Mouse (Mus musculus): ENCODE results near the gene Cluh.

The Cluh gene

DNA sequence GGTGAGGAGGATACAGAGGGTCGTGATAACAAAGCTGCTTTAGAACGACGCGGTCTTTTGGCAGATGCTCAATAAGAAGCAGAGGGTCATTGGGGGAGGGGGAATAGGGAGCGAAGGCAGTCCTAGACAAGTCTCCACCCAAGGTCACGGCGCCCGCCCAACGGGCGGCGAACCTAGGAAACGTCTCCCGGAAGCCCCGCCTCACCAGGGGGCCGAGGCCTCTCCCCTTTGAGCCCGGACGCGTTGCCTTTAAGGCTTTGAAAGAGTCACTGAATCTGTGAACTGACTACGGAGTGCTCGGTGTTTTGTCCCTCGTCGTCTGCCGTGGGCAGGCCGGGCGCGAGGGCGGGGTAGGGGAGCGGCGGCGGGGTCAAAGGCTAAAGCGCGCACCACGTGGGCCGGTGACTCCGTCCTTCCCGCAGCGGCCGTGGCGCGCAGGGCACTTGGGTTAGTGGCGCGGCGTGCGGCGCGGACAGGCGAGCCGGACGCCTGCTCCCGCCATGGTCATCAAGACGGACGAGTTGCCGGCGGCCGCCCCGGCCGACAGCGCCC lies at the start of gene Cluh:
TSS of gene Cluh (plus strand) at position 401 of the 552 bp plus-strand sequence.
- DNase-seq (ENCODE audit: low read depth) = peak; percentile 84

DNA sequence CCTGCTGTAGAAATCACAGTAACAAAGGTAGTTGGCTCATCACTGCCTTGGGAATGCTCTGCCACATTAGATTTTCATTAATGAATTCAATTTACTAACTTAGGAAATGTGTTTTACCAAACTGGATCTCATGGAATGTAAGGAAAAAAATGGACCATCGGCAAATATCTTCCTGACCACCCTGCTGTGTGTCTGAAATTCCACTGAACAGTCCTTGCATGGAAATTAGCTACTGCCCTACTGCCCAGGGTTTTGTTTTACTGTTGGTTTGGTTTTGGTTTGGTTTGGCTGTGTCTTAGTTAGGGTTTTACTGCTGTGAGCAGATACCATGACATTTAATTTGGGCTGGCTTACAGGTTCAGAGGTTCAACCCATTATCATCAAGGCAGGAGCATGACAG lies 47.0 kb upstream of the Cluh start:
- no peak for DNase-seq (ENCODE audit: low read depth)

DNA sequence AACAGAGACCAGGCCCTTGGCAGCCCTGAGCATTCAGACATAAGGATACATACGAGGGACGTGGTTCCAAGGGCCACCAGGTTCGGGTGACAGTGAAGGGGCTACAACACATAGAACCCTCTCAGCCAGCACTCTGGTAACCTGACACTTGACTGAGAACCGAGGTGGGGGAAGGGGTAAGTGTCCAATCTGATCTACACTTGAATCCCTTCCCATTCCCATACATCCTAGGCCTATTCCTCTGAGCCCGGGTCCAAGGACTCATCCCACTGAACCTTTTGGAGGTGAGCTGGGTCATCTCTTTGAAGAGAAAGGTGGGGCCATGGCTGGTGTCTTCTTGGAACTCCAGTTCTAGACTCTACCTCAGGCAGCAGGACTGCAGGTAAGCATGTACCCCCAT lies 39.2 kb upstream of the Cluh start:
- no peak for DNase-seq (ENCODE audit: low read depth)

DNA sequence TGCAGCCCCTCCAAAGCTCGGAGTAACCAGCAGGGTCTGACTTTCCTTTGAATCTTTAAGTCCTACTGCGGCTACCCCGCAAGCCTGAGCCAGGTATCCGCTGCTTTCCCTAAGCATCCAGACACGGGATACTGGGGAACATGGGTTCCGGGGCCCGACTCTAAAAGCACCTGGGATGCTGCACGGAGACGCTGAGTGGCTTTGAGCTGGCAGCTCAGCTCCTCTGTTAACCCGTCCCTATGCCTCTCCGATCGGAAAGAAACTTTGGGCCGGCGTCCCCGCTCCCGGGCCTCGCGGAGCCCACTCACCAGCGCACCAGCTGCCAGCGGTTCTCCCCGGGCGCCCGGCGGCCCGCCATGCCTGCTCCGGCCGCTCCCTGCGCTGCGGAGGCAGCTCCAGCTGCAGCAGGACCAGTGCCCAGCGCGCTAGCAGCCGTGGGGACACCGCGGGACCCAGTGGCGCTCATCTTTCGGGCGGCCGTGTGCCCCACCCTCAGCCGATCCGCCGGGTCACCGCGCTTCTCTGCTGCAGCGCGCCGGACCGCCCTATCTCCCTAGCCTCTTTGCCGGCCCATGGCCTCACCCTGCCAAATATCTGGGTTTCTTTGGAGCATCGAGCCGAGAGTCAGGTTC lies 38.6 kb upstream of the Cluh start, which contains the start of gene Rap1gap2:
TSS of gene Rap1gap2 (minus strand) at position 371 of the 632 bp plus-strand sequence.
- no peak for DNase-seq (ENCODE audit: low read depth)

DNA sequence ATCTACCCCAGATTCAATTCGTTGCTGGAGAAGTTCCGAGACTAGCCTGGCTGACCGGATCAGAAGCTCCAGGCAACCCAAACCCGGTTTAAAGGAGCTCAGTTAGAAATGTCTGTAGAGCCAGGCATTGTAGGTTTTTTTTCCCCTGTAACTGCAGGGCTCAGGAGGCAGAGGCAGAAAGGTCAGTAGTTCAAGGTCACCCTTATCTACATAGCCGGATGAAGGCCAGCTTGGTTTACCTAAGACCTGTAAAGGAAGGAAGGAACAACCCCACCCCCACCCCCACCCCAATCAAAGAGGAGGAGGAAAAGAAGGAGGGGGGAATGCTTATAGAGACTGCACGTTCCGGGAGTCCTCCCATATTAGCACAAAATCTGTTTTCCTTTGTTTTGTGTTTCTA lies 37.9 kb upstream of the Cluh start:
- no peak for DNase-seq (ENCODE audit: low read depth)

DNA sequence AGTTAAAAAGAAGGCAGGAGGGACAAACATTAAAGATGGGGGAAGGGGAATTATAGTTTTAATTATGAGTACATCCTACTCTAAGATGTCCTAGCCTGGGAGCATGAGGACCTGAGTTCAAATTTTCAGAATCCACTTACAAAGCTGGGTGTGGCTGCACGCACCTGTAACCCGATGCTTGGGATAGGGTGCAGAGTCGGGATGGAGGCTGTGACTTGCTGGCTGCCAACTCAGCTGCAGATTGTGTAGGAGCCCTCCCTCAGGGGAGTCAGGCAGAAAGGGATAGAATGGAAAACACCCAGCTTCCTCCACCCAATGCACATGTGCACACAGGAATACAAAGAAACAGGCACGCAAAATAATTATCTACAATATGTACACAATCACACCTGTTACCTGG lies 35.9 kb upstream of the Cluh start:
- DNase-seq (ENCODE audit: low read depth) = no peak

DNA sequence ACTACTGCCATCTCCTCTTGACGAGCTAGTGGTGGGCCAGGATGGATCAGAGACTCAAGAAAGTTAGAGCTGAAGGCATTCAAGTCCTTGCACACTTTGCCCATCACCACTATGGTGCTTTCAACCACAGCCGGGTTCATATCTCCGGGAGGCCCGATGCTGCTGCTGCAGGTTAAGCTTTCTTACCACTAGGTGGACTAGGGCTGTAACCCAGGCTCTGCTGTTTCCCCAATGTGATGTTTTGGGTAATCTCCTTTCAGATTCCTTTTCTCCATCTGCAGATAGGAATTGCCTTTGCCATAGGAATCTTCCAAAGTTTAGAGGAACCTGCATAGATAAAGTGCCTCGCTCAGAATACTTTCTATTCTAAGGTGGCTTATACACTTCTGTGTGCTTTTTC lies 33.7 kb upstream of the Cluh start:
- no peak for DNase-seq (ENCODE audit: low read depth)

DNA sequence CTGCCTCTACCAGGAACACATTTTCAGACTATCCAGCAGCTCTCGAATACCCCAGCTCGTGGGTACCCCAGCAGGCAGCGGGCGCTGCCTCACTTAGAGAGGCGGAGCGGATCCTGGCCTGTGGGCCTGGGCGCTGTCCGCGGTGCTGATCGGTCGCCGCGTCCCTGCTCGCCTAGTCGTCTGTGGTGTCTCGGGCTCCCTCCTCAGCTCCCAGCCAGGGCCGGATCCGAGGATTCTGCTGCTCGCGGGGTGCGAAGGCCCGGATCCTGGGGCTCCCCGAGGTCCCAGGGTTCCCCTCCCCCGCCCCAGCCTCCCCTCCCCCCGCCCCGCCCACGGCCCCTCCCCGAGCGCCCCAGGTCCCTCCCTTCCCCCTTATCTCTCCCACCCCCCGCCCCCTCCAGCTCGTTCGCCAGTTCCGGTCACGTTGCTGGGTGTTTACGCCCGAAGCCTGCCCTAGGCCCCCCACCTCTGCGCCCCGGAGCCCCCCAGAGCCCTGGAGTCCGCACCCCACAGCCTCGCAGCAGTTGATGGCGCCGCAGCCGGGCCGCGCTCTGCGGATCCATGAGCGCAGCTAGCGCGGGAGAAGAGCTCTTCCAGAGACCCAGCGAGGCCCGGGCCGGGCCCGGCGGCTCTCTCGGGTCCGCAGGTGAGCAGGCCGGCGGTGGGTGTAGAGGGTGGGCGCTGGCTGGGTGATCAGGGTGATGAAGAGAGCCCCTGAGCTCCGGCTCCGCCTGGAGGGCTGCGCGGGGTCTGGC lies 29.9 kb upstream of the Cluh start, which contains the start of gene Ccdc92b:
TSS of gene Ccdc92b (plus strand) at position 405 of the 755 bp plus-strand sequence.
- peak; percentile 7 for DNase-seq (ENCODE audit: low read depth)

DNA sequence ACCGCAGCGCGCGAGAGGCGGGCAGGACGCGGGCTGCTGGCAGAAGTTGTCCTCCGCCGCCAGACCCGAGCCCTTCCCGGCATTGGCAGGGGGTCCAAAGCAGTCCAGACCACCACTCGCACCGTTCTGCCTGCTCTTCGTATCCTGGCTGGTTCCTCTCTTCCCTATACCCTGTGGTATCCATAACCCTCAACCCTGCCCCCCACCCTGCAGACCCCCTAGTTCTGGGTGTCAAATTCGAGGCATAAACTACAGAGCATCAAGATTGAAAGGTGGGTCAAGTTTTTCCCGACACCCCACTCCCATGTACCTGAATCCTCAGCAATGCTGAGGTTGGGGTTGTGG lies 29.4 kb upstream of the Cluh start:
- DNase-seq (ENCODE audit: low read depth) = no peak

DNA sequence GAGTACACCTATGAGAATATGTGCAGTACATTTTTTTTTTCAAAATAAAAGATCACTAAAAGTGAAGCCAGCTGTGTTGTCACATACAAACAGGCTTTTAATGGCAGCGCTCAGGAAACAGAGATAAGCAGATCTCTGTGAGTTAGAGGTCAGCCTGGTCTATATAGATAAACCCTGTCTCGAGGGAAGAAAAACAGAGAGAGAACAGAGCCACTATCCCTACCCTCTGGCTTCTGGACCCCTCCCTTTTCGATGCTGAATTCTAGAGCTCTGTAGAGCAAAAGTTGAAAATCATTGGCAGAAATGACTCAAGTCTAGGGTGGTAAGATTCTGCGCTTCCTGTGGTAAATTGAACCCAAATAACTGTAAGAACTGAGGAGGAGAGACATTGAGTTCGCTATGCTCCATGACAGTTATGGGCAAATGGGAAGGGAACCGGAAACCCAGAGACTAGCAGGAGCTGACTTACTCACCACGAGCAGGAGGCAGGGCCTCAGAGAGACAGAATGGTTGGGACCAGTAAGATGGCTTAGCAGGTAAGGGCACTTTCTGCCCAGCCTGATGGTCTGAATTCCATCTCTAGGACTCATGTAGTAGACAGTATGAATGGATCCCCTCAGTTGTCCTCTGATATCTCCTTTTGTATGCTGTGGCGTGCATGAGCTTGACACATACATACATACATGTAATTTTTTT lies 27.2 kb upstream of the Cluh start:
- no peak for DNase-seq (ENCODE audit: low read depth)

DNA sequence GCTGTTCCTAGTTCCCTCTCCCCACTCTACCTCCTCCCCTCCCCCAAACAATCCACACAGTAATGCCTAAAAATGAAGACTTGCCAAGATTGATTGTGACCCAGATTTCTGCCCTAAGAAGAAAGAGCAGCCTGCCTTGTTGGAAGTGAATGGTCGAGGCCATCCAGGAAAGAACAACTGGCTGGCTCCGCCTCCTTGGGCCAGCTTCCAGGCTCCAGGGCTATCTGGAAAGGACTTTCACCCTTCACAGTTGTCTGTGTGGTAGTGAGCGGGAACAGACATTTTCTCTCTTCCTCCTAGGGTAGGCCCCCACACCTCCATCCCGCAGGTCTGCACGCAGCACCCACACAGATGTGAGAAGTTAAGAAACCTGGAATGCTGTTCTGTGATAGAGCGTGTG lies 25.6 kb upstream of the Cluh start:
- DNase-seq (ENCODE audit: low read depth) = no peak

DNA sequence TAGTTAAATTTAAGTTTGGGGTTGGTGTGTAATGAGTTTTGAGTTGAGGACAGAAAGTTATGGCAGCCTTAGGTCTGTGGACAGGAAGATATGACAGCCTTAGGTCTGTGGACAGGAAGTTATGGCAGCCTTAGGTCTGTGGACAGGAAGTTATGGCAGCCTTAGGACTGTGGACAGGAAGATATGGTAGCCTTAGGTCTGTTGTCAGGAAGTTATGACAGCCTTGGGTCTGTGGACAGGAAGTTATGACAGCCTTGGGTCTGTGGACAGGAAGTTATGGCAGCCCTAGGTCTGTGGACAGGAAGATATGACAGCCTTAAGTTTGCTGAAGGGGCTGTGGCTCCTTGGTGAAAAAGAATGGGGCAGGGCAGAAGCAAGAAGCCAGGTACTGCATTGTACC lies 24.0 kb upstream of the Cluh start:
- no peak for DNase-seq (ENCODE audit: low read depth)

DNA sequence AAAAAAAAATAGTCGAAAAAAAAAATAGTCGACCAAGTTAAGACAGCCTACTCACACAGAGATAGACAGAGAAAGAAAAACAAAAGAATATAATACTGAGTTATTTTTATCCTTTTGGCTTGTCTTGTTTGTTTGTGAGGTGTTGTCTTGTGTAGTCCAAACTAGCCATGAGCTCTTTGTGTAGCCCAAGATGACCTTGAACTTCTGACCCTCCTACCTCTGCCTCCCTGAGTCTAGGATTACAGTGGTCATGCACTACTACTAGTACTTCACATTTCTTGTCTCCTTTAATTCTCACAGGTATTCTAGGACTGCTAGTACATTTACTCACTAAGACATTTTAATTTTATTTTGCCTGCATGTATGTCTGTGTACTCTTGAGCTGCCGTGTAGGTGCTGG lies 21.8 kb upstream of the Cluh start:
- no peak for DNase-seq (ENCODE audit: low read depth)

DNA sequence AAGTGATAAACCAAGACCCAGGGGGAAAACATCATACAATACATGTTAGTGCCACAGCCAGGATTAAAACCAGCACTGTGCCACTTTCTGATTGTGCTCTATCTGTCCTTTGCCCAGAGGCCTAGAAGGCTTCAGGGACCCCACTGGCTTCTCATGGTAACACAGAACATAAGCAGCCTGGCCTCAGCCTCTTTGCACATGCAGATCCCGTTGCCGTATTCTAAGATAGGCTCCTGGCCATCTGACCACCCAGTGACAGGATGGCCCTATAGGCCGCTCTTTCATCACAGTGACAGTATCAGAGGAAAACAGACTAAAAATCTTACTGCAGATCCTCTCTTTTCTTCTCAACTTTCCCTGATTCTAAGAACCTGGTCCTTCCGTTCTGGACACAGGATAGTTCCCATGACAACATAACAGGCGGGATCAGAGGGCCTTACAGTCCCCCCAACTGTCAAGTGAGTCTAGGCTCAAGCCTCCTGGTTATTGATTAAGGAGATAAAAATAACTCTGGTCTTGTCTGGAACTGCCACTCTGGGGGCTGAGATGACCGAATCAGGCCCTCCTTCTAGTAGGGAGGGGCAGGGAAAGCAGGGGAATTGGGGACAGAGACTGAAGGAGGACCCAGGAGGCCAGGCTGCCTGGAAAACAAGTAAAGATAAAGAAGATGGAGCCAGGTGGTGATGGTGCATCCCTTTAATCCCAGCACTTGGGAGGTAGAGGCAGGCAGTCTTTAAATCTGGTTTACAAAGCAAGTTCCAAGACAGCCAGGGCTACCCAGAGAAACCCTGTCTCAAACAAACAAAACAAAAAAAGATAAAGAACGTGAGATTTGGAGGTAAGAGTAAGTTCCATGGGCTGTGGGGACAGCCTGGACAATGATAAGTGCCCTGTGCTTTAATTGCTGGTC lies 17.2 kb upstream of the Cluh start:
- DNase-seq (ENCODE audit: low read depth) = no peak

DNA sequence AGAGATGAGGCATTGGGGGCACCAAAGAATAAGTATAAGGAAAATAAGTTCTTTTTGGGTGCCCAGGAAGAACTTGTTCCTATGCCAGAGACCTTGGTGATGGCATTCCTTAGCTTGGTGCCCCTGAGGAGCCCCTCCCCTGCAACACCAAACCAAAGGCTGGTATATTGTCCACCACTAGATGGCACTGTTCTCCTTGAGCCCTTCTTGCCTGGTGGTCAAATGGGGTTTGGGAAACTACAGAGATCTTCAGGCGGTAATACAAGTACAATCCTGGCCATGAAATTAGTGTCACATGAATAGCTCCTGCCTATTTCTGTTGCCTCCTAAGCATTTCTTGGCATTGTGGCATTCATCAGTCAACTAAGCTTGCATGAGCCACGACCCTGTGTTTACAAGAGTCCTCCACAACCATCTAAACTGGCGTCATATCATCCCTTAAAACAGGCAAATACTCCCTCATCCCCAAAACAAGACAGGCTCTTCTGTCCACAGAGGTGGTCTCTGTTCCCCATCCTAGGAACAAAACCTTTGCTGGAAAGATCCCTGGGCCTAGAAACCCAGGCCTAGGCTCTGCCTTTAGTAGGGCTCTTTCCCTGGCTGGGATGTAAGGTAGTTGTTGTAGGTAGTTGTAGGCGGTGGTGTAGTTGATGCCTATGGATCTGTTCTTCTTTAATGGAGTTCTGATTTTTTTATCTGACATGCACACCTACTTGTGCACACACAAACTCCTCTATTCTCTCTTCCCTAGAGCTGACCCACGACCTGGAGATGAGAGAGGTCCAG lies 14.6 kb upstream of the Cluh start:
- DNase-seq (ENCODE audit: low read depth) = peak; percentile 39

DNA sequence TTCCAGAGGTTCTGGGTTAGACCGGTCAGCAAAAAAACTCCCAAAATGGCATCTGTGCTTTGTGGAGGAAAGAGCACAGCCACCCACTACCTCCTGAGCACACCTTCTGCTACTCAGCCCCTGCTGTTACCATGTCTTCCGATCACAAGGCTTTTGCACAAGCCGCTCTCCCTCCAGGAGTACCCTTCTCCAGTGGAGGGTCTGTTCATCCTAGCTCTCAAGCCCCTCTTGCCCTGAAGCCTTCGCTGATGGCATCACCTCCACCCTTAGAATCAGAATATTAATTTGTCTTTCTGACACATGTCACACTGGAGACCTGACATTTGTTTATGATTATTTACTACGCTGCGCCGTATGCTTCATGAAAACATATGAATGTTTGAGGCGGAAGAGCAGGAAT lies 11.8 kb upstream of the Cluh start:
- DNase-seq (ENCODE audit: low read depth) = no peak

DNA sequence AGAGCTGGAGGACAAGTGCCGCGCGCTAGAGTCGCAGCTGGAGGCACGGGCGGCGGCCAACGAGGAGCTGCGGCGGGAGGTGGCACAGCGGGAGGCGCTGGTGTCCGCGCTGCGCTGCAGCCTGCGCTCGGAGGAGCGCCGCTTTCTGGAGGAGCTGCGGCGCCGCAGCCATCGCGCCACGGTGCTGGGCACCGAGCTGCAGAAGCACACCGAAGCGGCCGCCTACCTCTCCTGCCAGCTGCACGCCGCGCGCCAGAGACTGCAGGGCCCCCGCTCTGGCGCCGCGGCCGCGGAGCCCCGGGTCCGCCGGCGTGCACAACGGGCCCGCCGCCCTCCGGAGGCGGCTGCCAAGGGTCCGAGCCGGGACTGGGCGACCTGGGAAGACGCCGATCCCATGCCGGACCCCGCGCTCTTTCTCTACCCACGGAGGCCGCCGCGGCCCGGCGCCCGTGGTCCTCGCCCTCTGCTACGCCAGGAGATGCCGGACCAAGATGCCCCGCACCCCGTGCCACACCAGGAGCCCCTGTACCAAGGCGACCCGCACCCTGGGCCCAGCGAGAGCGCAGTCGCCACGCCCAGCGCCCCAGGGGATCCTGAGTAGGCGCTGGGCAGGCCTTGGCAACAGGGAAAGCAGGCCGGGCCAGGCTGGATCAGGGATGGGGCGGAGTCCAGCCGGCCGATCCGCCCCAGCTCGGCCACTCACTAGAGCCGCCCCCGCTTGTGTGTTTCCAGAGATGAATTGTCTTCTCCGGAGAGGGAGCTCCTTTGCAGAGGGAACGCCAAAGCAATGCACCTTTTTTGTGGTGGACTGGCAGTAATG lies 11.1 kb upstream of the Cluh start:
- DNase-seq (ENCODE audit: low read depth) = peak; percentile 68

DNA sequence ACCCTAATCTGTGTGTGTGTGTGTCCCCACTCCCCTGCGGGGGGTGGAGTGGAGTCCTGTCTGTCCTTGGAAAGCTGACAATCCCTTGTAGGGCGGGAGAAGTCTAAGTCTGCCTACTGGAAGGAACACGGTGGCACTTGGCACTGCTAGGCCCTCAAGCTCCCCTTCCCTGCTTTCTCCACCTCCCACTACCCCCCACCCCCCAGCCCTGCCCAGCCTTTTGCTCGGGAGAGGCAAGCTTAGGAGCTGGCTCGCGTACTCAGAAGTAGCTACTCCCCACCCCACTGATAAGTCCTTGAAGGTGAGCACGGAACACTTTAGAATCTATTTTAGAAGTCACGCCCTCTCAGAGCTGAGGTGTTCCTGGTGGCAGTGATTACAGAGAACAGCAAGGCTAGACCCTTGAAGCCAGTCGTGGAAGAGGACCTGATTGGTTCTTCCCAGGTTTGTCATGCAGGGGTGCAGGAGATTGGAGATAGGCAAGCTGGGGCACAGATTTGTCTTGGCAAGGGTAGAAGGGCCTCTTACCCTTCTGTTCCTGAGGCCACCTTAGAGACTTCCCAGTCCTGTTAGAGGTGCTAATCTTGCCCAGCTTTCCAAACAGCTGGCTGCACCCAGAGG lies 10.4 kb upstream of the Cluh start:
- no peak for DNase-seq (ENCODE audit: low read depth)

DNA sequence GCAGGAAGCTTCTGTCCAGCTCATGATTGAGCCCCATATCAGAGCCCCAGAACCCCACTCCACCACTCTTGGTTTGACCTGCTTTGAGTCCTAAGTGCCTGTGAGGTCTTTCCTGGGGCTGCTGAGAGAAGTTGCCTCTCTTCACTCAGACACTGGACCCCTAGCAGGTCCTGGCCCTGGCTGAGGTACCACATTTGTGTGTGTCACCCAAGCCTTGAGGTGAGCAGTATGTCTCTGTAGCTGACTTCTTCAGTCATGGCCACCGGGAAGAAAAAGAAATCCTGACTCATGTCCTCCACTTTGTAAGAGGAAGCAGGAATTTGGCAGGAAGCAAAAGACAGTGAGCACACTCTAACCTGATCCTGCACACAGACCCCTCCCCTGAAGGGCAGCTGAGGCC lies 9.7 kb upstream of the Cluh start:
- no peak for DNase-seq (ENCODE audit: low read depth)

DNA sequence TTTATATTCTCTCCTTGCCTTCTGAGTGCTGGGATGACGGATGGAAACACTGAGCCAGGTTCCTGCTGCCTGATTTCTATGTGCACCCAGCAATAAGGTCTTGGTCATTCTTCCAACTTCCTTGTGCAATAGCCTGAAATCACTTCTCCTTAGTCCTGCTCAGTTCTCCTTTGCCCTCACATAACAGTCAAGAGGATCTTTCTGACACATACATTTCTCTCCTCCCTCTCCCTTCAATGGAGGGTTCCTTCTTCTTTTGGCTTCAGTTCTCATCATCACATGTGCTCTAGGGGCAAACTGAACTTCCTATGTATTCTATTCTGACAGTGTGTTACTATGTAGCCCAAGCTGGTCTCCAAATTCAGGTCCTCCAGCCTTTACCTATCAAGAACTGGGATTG lies 1.3 kb upstream of the Cluh start:
- DNase-seq (ENCODE audit: low read depth) = no peak

All from fibroblast of lung, adult 2 months (primary cell).